Mouse (Mus musculus) urinary bladder, postnatal 36 days (tissue): Measurements from ENCODE around the gene Cpa1.
A peak's percentile ranks its signal among the peaks of the same experiment; 100 is the strongest.

ENCODE experiments used
- DNase-seq, 2 experiments: peaks; one replicate each; pipeline ENCODE4 v3.0.0; 2022; ENCODE audit warnings: low spot score in 2 of 2, mixed read lengths in 1 of 2

Gene Cpa1

GRCm38 (mm10) chr6:30620994-30621393 is 18.0 kb upstream of the Cpa1 start:
- DNase-seq, result no peak

GRCm38 (mm10) chr6:30621986-30622389 is 17.0 kb upstream of the Cpa1 start:
- no peak for DNase-seq

- peak in 1 of 2 experiments; percentile 18 for DNase-seq
Observed at GRCm38 (mm10) chr6:30624763-30625162, 14.3 kb upstream of the Cpa1 start.

GRCm38 (mm10) chr6:30628152-30628551 is 10.9 kb upstream of the Cpa1 start:
- no peak for DNase-seq

- DNase-seq, result no peak
Observed at GRCm38 (mm10) chr6:30629989-30630388, 9.0 kb upstream of the Cpa1 start.

- DNase-seq, result no peak
Observed at GRCm38 (mm10) chr6:30635361-30635862, 3.6 kb upstream of the Cpa1 start.

GRCm38 (mm10) chr6:30636186-30636842 is 2.7 kb upstream of the Cpa1 start:
- DNase-seq, result no peak

GRCm38 (mm10) chr6:30643694-30644460 is 4.9 kb downstream of the Cpa1 start:
- DNase-seq, result no peak

GRCm38 (mm10) chr6:30644462-30644861 is 5.4 kb downstream of the Cpa1 start:
- DNase-seq, result no peak

- DNase-seq, result no peak
Observed at GRCm38 (mm10) chr6:30645379-30645778, 6.4 kb downstream of the Cpa1 start.

GRCm38 (mm10) chr6:30649651-30650296 is 10.8 kb downstream of the Cpa1 start:
- no peak for DNase-seq

GRCm38 (mm10) chr6:30652425-30653188 is 13.6 kb downstream of the Cpa1 start:
- DNase-seq, result no peak

- DNase-seq, result no peak
Observed at GRCm38 (mm10) chr6:30653518-30653917, 14.5 kb downstream of the Cpa1 start.

GRCm38 (mm10) chr6:30654402-30654859 is 15.4 kb downstream of the Cpa1 start:
- DNase-seq, result no peak

GRCm38 (mm10) chr6:30654932-30655331 is 15.9 kb downstream of the Cpa1 start:
- DNase-seq, result no peak

- DNase-seq, result no peak
Observed at GRCm38 (mm10) chr6:30657279-30657678, 18.3 kb downstream of the Cpa1 start.

GRCm38 (mm10) chr6:30658619-30659018 is 19.6 kb downstream of the Cpa1 start:
- DNase-seq, result no peak

- DNase-seq, result no peak
Observed at GRCm38 (mm10) chr6:30664776-30665175, 25.8 kb downstream of the Cpa1 start.

GRCm38 (mm10) chr6:30665296-30665695 is 26.3 kb downstream of the Cpa1 start:
- DNase-seq, result no peak

- DNase-seq, result no peak
Observed at GRCm38 (mm10) chr6:30666043-30666442, 27.0 kb downstream of the Cpa1 start.

- DNase-seq, result no peak
Observed at GRCm38 (mm10) chr6:30667585-30667984, 28.6 kb downstream of the Cpa1 start.

- no peak for DNase-seq
Observed at GRCm38 (mm10) chr6:30671696-30672095, 32.7 kb downstream of the Cpa1 start.
